Mouse (Mus musculus): ENCODE measurements around the gene Tcea3. TPM values are rescaled to one million over a fixed set of nuclear protein-coding genes. Genes with fewer than 3 reads are reported as not detected.

Tcea3 gene
- polyA plus RNA-seq, 1 experiment from 2014 or later: 29.1 TPM

GRCm38 (mm10) chr4:136256696-136257095 is 9.2 kb downstream of the Tcea3 start:
- 53% methylated on average over 10 of the region's 10 CpGs for WGBS

GRCm38 (mm10) chr4:136259916-136260315 is 12.4 kb downstream of the Tcea3 start:
- H3K27me3 ChIP-seq (ENCODE audit: control insufficient read depth, insufficient read depth, low read length): no peaks in the 10 kb centered on the region
- no peak for ATAC-seq (ENCODE audit: insufficient read depth, low FRiP score)
- peaks cover 6% of the 10 kb centered on the region; the same call in 1 of the 2 replicates for H3K4me1 ChIP-seq (ENCODE audit: control insufficient read depth, insufficient read depth, low read length)
- H3K36me3 ChIP-seq (ENCODE audit: control insufficient read depth, insufficient read depth, low read length): no peaks in the 10 kb centered on the region
- no peak overlapping the region for H3K4me3 ChIP-seq (replicated peaks; ENCODE audit: low read length)
- 61% methylated on average over 3 of the region's 3 CpGs for WGBS
- H3K27ac ChIP-seq (ENCODE audit: low read length): no peak overlapping the region
- H3K4me2 ChIP-seq (ENCODE audit: low read depth, low read length): no peak overlapping the region
- H3K9ac ChIP-seq (ENCODE audit: low read length): peak overlapping the region; percentile 2; the same call in 1 of the 2 replicates
- H3K9me3 ChIP-seq (replicated peaks; ENCODE audit: control insufficient read depth, low read length): no peaks in the 10 kb centered on the region

More at GRCm38 (mm10) chr4:136256696-136257095, 9.2 kb downstream of the Tcea3 start:
- H3K36me3 ChIP-seq (ENCODE audit: control insufficient read depth, insufficient read depth, low read length): no peaks in the 10 kb centered on the region
- H3K27ac ChIP-seq (ENCODE audit: low read length): no peak overlapping the region
- no peak for ATAC-seq (ENCODE audit: insufficient read depth, low FRiP score)
- H3K27me3 ChIP-seq (ENCODE audit: control insufficient read depth, insufficient read depth, low read length): no peaks in the 10 kb centered on the region
- peaks cover 6% of the 10 kb centered on the region; the same call in 1 of the 2 replicates for H3K4me1 ChIP-seq (ENCODE audit: control insufficient read depth, insufficient read depth, low read length)
- no peak overlapping the region for H3K9ac ChIP-seq (ENCODE audit: low read length)
- H3K4me3 ChIP-seq (replicated peaks; ENCODE audit: low read length): no peak overlapping the region
- H3K9me3 ChIP-seq (replicated peaks; ENCODE audit: control insufficient read depth, low read length): no peaks in the 10 kb centered on the region
- H3K4me2 ChIP-seq (ENCODE audit: low read depth, low read length): no peak overlapping the region

- peak; percentile 78; the same call in 1 of the 2 replicates for ATAC-seq (ENCODE audit: insufficient read depth, low FRiP score)
- peak overlapping the region; percentile 28; the same call in 1 of the 2 replicates for H3K27ac ChIP-seq (ENCODE audit: low read length)
- WGBS: 35% methylated on average over 10 of the region's 10 CpGs
- no peaks in the 10 kb centered on the region for H3K27me3 ChIP-seq (ENCODE audit: control insufficient read depth, insufficient read depth, low read length)
- no peaks in the 10 kb centered on the region for H3K9me3 ChIP-seq (replicated peaks; ENCODE audit: control insufficient read depth, low read length)
- no peak overlapping the region for H3K4me2 ChIP-seq (ENCODE audit: low read depth, low read length)
- H3K4me1 ChIP-seq (ENCODE audit: control insufficient read depth, insufficient read depth, low read length): peaks cover 6% of the 10 kb centered on the region; the same call in 1 of the 2 replicates
- H3K9ac ChIP-seq (ENCODE audit: low read length): peak overlapping the region; percentile 19; the same call in 1 of the 2 replicates
- H3K36me3 ChIP-seq (ENCODE audit: control insufficient read depth, insufficient read depth, low read length): no peaks in the 10 kb centered on the region
- no peak overlapping the region for H3K4me3 ChIP-seq (replicated peaks; ENCODE audit: low read length)
These were observed 13.1 kb downstream of the Tcea3 start for GRCm38 (mm10) chr4:136260491-136261180.

GRCm38 (mm10) chr4:136261912-136262311 is 14.4 kb downstream of the Tcea3 start:
- Histone ChIP-seq H3K9ac (ENCODE audit: low read length) (peak overlapping the region; percentile 35; the same call in 1 of the 2 replicates), H3K36me3 (ENCODE audit: control insufficient read depth, insufficient read depth, low read length) (no peaks in the 10 kb centered on the region), H3K4me1 (ENCODE audit: control insufficient read depth, insufficient read depth, low read length) (peaks cover 4% of the 10 kb centered on the region; the same call in 1 of the 2 replicates), H3K4me3 (replicated peaks; ENCODE audit: low read length) (no peak overlapping the region), H3K27me3 (ENCODE audit: control insufficient read depth, insufficient read depth, low read length) (no peaks in the 10 kb centered on the region), H3K27ac (ENCODE audit: low read length) (no peak overlapping the region), H3K9me3 (replicated peaks; ENCODE audit: control insufficient read depth, low read length) (no peaks in the 10 kb centered on the region), H3K4me2 (ENCODE audit: low read depth, low read length) (no peak overlapping the region)
- no peak for ATAC-seq (ENCODE audit: insufficient read depth, low FRiP score)
- whole genome bisulfite sequencing: 53% methylated on average over 10 of the region's 10 CpGs

- H3K27me3 ChIP-seq (ENCODE audit: control insufficient read depth, insufficient read depth, low read length): no peaks in the 10 kb centered on the region
- peaks cover 4% of the 10 kb centered on the region; the same call in 1 of the 2 replicates for H3K4me1 ChIP-seq (ENCODE audit: control insufficient read depth, insufficient read depth, low read length)
- H3K9ac ChIP-seq (ENCODE audit: low read length): no peak overlapping the region
- no peak overlapping the region for H3K4me3 ChIP-seq (replicated peaks; ENCODE audit: low read length)
- 95% methylated on average over 4 of the region's 4 CpGs for WGBS
- H3K4me2 ChIP-seq (ENCODE audit: low read depth, low read length): no peak overlapping the region
- ATAC-seq (ENCODE audit: insufficient read depth, low FRiP score): no peak
- no peaks in the 10 kb centered on the region for H3K9me3 ChIP-seq (replicated peaks; ENCODE audit: control insufficient read depth, low read length)
- H3K36me3 ChIP-seq (ENCODE audit: control insufficient read depth, insufficient read depth, low read length): no peaks in the 10 kb centered on the region
- H3K27ac ChIP-seq (ENCODE audit: low read length): no peak overlapping the region
These were observed 16.0 kb downstream of the Tcea3 start for GRCm38 (mm10) chr4:136263555-136263954.

- Histone ChIP-seq H3K36me3 (ENCODE audit: control insufficient read depth, insufficient read depth, low read length) (no peaks in the 10 kb centered on the region), H3K27me3 (ENCODE audit: control insufficient read depth, insufficient read depth, low read length) (no peaks in the 10 kb centered on the region), H3K27ac (ENCODE audit: low read length) (no peak overlapping the region), H3K9ac (ENCODE audit: low read length) (0 out of 2 replicates have a peak overlapping the region, but pooled peaks have one; percentile 31), H3K9me3 (replicated peaks; ENCODE audit: control insufficient read depth, low read length) (no peaks in the 10 kb centered on the region), H3K4me1 (ENCODE audit: control insufficient read depth, insufficient read depth, low read length) (no peaks in the 10 kb centered on the region), H3K4me2 (ENCODE audit: low read depth, low read length) (no peak overlapping the region), H3K4me3 (replicated peaks; ENCODE audit: low read length) (no peak overlapping the region)
- WGBS: 67% methylated on average over 9 of the region's 9 CpGs
- peak; percentile 33; the same call in 1 of the 2 replicates for ATAC-seq (ENCODE audit: insufficient read depth, low FRiP score)
These were observed 19.3 kb downstream of the Tcea3 start for GRCm38 (mm10) chr4:136266716-136267343.

- Histone ChIP-seq H3K27me3 (ENCODE audit: control insufficient read depth, insufficient read depth, low read length) (no peaks in the 10 kb centered on the region), H3K4me2 (ENCODE audit: low read depth, low read length) (no peak overlapping the region), H3K4me3 (replicated peaks; ENCODE audit: low read length) (no peak overlapping the region), H3K36me3 (ENCODE audit: control insufficient read depth, insufficient read depth, low read length) (peaks cover 4% of the 10 kb centered on the region; the same call in 1 of the 2 replicates), H3K9ac (ENCODE audit: low read length) (no peak overlapping the region), H3K4me1 (ENCODE audit: control insufficient read depth, insufficient read depth, low read length) (no peaks in the 10 kb centered on the region), H3K9me3 (replicated peaks; ENCODE audit: control insufficient read depth, low read length) (peaks cover 13% of the 10 kb centered on the region; the same call in 1 of the 2 replicates), H3K27ac (ENCODE audit: low read length) (no peak overlapping the region)
- 96% methylated on average over 1 of the region's 1 CpGs for WGBS
- 0 out of 2 replicates have a peak, but pooled peaks have one; percentile 19 for ATAC-seq (ENCODE audit: insufficient read depth, low FRiP score)
These were observed 21.4 kb downstream of the Tcea3 start for GRCm38 (mm10) chr4:136268912-136269311.

GRCm38 (mm10) chr4:136270648-136271047 is 23.1 kb downstream of the Tcea3 start:
- Histone ChIP-seq H3K4me3 (replicated peaks; ENCODE audit: low read length) (no peak overlapping the region), H3K9ac (ENCODE audit: low read length) (no peak overlapping the region), H3K27ac (ENCODE audit: low read length) (no peak overlapping the region), H3K4me1 (ENCODE audit: control insufficient read depth, insufficient read depth, low read length) (no peaks in the 10 kb centered on the region), H3K36me3 (ENCODE audit: control insufficient read depth, insufficient read depth, low read length) (peaks cover 4% of the 10 kb centered on the region; the same call in 1 of the 2 replicates), H3K4me2 (ENCODE audit: low read depth, low read length) (no peak overlapping the region), H3K9me3 (replicated peaks; ENCODE audit: control insufficient read depth, low read length) (peaks cover 13% of the 10 kb centered on the region; the same call in 1 of the 2 replicates), H3K27me3 (ENCODE audit: control insufficient read depth, insufficient read depth, low read length) (no peaks in the 10 kb centered on the region)
- 81% methylated on average over 8 of the region's 8 CpGs for WGBS
- ATAC-seq (ENCODE audit: insufficient read depth, low FRiP score): no peak

GRCm38 (mm10) chr4:136281097-136281496 is 33.6 kb downstream of the Tcea3 start:
- H3K27me3 ChIP-seq (ENCODE audit: control insufficient read depth, insufficient read depth, low read length): no peaks in the 10 kb centered on the region
- no peak overlapping the region for H3K27ac ChIP-seq (ENCODE audit: low read length)
- H3K9me3 ChIP-seq (replicated peaks; ENCODE audit: control insufficient read depth, low read length): no peaks in the 10 kb centered on the region
- 75% methylated on average over 8 of the region's 8 CpGs for WGBS
- H3K4me1 ChIP-seq (ENCODE audit: control insufficient read depth, insufficient read depth, low read length): peaks cover 16% of the 10 kb centered on the region
- no peak overlapping the region for H3K4me3 ChIP-seq (replicated peaks; ENCODE audit: low read length)
- no peak overlapping the region for H3K9ac ChIP-seq (ENCODE audit: low read length)
- no peak overlapping the region for H3K4me2 ChIP-seq (ENCODE audit: low read depth, low read length)
- ATAC-seq (ENCODE audit: insufficient read depth, low FRiP score): no peak
- H3K36me3 ChIP-seq (ENCODE audit: control insufficient read depth, insufficient read depth, low read length): no peaks in the 10 kb centered on the region

All from stomach, embryonic 16.5 days (tissue).